Mouse (Mus musculus) thymus, postnatal 25 days (tissue): Measurements from ENCODE around the gene 6430571L13Rik.

ENCODE experiments used
- DNase-seq: peaks from one replicate; pipeline ENCODE4 v3.0.0; 2022

The 6430571L13Rik gene

GRCm38 (mm10) chr9:107386722-107387121 is 46.3 kb downstream of the 6430571L13Rik start:
- DNase-seq, result peak; percentile 39

DNA sequence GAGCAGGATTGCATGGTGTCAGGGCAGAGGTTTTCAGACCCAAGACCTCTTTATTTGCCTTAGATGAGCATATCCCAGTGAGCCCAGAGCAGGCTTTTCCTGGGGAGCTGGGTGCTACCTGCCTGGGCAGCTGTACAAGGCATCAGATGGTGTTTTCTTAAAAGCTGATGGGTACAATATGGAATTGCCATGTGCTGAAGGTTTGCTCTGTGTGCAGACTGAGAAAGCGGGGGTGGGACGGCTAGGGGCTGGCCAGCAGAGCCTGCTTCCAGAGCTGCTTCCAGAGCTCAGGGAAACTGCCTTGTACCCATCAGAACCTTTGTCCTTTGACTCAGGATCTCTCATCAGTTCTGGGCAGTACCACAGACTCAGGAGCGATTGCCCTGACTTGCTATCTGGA is 47.3 kb downstream of the 6430571L13Rik start:
- DNase-seq, result no peak

GRCm38 (mm10) chr9:107388263-107388662 is 47.9 kb downstream of the 6430571L13Rik start:
- no peak for DNase-seq

GRCm38 (mm10) chr9:107396397-107396796 is 56.0 kb downstream of the 6430571L13Rik start:
- no peak for DNase-seq

DNA sequence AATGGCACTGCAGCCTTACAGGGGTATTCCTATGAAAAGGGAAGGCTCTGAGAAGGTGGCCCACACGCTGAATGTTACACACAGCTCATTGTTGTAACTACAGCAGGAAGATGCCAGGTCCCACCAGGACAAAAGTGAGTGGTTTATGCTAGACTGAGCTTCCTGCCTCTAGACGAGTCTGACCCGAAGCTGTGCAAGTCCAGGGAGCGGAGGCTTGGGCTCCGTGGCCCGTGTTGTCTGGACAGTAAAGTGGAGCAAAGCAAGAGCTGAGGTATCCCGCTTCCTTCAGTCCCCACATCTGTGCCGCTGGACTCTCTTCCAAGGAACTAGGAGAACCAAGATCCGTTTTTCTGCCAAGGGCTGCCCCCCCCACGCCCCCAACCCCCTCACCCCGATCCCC is 58.6 kb downstream of the 6430571L13Rik start:
- no peak for DNase-seq

- DNase-seq, result peak; percentile 2
These were observed 59.1 kb downstream of the 6430571L13Rik start, which contains the start of gene Cacna2d2 for GRCm38 (mm10) chr9:107399491-107399971. Cacna2d2 (plus strand) TSS chr9:107399612.

DNA sequence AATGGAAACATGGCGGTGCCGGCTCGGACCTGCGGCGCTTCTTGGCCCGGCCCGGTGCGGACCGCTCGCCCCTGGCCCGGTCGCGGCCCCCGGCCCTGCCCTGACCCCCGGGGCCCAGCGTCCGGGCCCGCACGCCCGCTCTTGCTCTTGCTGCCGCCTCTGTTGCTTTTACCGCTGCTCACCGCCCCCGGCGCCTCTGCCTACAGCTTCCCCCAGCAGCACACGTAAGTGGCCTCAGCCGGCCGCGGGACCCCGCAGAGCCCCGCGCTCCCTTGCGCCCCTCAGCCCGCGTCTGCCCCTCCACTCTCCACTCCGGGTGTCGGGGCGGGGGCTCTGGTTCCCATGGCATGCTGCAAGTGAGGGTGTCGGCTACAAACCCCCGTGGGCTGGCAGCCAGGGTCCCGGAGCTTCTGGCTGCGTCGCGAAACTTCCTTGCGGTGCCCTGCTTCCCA is 59.7 kb downstream of the 6430571L13Rik start:
- DNase-seq, result no peak

- DNase-seq, result no peak
These were observed 60.4 kb downstream of the 6430571L13Rik start for GRCm38 (mm10) chr9:107400666-107401285.
